Mouse (Mus musculus): ENCODE measurements around the gene Hoxb9. TPM values are rescaled to one million over a fixed set of nuclear protein-coding genes. Genes with fewer than 3 reads are reported as not detected.

Gene Hoxb9
- polyA plus RNA-seq, 1 experiment from 2014 or later: not detected

DNA sequence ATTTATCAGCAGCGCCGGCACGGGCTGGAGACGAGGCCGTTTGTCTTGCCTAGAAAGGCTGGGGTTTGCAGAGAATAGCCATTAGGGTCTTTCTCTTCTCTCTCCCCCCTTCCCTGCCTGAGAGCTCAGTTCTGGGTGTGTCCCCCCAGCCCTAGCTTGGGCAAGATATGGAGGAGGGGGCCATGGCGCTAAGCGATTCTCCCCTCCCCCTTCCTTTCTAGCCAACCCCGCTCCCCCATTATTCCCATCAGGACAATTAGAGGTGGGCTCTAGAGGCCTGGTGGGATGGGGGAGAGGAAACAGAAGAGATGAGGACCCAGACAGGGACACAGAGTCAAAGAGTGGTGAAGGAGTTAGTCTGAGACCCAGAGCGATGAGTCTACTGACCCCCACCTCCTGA lies 16.2 kb downstream of the Hoxb9 start:
- Histone ChIP-seq H3K36me3 (replicated peaks) (no peaks in the 10 kb centered on the region), H3K9ac (no peak overlapping the region), H3K4me3 (replicated peaks) (no peak overlapping the region), H3K9me3 (replicated peaks) (no peaks in the 10 kb centered on the region), H3K4me1 (replicated peaks) (peaks cover 9% of the 10 kb centered on the region; the same call in 1 of the 2 replicates), H3K27me3 (peaks cover 100% of the 10 kb centered on the region), H3K27ac (replicated peaks) (no peak overlapping the region), H3K4me2 (0 out of 2 replicates have a peak overlapping the region, but pooled peaks have one; percentile 43)
- no peak for ATAC-seq (ENCODE audit: insufficient read depth)
- WGBS (ENCODE audit: insufficient replicate concordance): 8% methylated on average over 9 of the region's 9 CpGs

GRCm38 (mm10) chr11:96288455-96289221 lies 17.4 kb downstream of the Hoxb9 start:
- Histone ChIP-seq H3K27me3 (peaks cover 100% of the 10 kb centered on the region), H3K27ac (replicated peaks) (no peak overlapping the region), H3K4me2 (no peak overlapping the region), H3K36me3 (replicated peaks) (no peaks in the 10 kb centered on the region), H3K9ac (no peak overlapping the region), H3K4me3 (replicated peaks) (no peak overlapping the region), H3K9me3 (replicated peaks) (no peaks in the 10 kb centered on the region), H3K4me1 (replicated peaks) (0 out of 2 replicates have a peak, but pooled peaks cover 9% of the 10 kb centered on the region)
- no peak for ATAC-seq (ENCODE audit: insufficient read depth)
- WGBS (ENCODE audit: insufficient replicate concordance): 23% methylated on average over 1 of the region's 1 CpGs

- Histone ChIP-seq H3K9ac (no peak overlapping the region), H3K9me3 (replicated peaks) (no peaks in the 10 kb centered on the region), H3K4me2 (no peak overlapping the region), H3K27me3 (peaks cover 100% of the 10 kb centered on the region), H3K36me3 (replicated peaks) (no peaks in the 10 kb centered on the region), H3K27ac (replicated peaks) (no peak overlapping the region), H3K4me1 (replicated peaks) (0 out of 2 replicates have a peak, but pooled peaks cover 7% of the 10 kb centered on the region), H3K4me3 (replicated peaks) (no peak overlapping the region)
- 14% methylated on average over 21 of the region's 21 CpGs for WGBS (ENCODE audit: insufficient replicate concordance)
- no peak for ATAC-seq (ENCODE audit: insufficient read depth)
These were observed 18.0 kb downstream of the Hoxb9 start for GRCm38 (mm10) chr11:96289293-96289692.

- WGBS (ENCODE audit: insufficient replicate concordance): 28% methylated on average over 6 of the region's 6 CpGs
- peaks cover 100% of the 10 kb centered on the region for H3K27me3 ChIP-seq
- H3K36me3 ChIP-seq (replicated peaks): no peaks in the 10 kb centered on the region
- no peaks in the 10 kb centered on the region for H3K9me3 ChIP-seq (replicated peaks)
- no peak overlapping the region for H3K4me2 ChIP-seq
- H3K9ac ChIP-seq: no peak overlapping the region
- no peak overlapping the region for H3K4me3 ChIP-seq (replicated peaks)
- no peak overlapping the region for H3K27ac ChIP-seq (replicated peaks)
- ATAC-seq (ENCODE audit: insufficient read depth): no peak
- H3K4me1 ChIP-seq (replicated peaks): 0 out of 2 replicates have a peak, but pooled peaks cover 4% of the 10 kb centered on the region
These were observed 18.6 kb downstream of the Hoxb9 start for GRCm38 (mm10) chr11:96289837-96290236.

GRCm38 (mm10) chr11:96290705-96291355 lies 19.6 kb downstream of the Hoxb9 start:
- no peak overlapping the region for H3K9ac ChIP-seq
- no peaks in the 10 kb centered on the region for H3K9me3 ChIP-seq (replicated peaks)
- peaks cover 100% of the 10 kb centered on the region for H3K27me3 ChIP-seq
- no peak overlapping the region for H3K4me3 ChIP-seq (replicated peaks)
- 29% methylated on average over 17 of the region's 17 CpGs for WGBS (ENCODE audit: insufficient replicate concordance)
- H3K4me2 ChIP-seq: no peak overlapping the region
- no peak for ATAC-seq (ENCODE audit: insufficient read depth)
- no peak overlapping the region for H3K27ac ChIP-seq (replicated peaks)
- H3K36me3 ChIP-seq (replicated peaks): no peaks in the 10 kb centered on the region
- H3K4me1 ChIP-seq (replicated peaks): 0 out of 2 replicates have a peak, but pooled peaks cover 4% of the 10 kb centered on the region

GRCm38 (mm10) chr11:96291681-96292564 lies 20.7 kb downstream of the Hoxb9 start, which contains the start of gene Hoxb6:
Hoxb6 (plus strand) TSS chr11:96292476.
- Histone ChIP-seq H3K9me3 (replicated peaks) (no peaks in the 10 kb centered on the region), H3K36me3 (replicated peaks) (no peaks in the 10 kb centered on the region), H3K4me3 (replicated peaks) (no peak within 1 kb of the TSS), H3K27me3 (peaks cover 100% of the 10 kb centered on the region), H3K4me2 (no peak within 1 kb of the TSS), H3K4me1 (replicated peaks) (no peaks in the 10 kb centered on the region), H3K27ac (replicated peaks) (no peak within 1 kb of the TSS), H3K9ac (no peak within 1 kb of the TSS)
- ATAC-seq (ENCODE audit: insufficient read depth): no peak
- 8% methylated on average over 22 of the region's 22 CpGs for WGBS (ENCODE audit: insufficient replicate concordance)

DNA sequence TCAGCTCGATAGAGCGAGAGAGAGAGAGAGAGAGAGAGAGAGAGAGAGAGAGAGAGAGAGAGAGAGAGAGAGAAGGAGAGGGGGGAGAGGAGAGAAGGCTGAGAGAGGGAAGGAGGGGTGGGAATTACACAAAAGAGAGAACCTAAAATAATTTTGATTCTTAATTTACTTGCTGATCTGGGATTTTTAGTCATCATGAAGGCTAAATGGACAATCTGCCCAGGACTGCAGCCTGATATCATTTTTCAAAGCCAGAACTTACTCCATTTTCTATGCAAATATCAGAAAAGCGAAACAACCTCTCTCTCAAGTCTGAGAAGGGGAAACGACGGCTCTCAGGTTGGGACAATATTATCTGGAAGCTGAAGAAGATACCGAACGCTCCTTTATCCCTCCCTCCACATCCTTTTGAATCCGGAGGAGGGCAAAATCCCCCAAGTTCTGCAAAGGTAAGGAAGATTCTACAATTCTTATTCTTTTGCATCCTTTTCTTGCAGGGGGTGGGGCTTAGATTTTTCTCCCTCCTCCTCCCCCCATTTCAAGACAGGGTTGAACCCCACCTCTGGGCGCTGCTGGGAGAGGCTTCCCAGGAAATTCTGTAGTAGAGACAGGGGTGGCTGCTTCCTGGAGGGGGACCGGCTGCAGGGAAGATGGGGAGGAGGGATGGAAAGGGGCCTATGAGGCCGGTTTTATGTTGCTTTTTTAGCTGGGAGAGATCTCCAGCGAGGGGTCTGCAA lies 21.5 kb downstream of the Hoxb9 start:
- H3K27ac ChIP-seq (replicated peaks): no peak overlapping the region
- no peaks in the 10 kb centered on the region for H3K36me3 ChIP-seq (replicated peaks)
- no peaks in the 10 kb centered on the region for H3K9me3 ChIP-seq (replicated peaks)
- H3K4me2 ChIP-seq: no peak overlapping the region
- H3K4me3 ChIP-seq (replicated peaks): no peak overlapping the region
- ATAC-seq (ENCODE audit: insufficient read depth): no peak
- 1% methylated on average over 12 of the region's 12 CpGs for WGBS (ENCODE audit: insufficient replicate concordance)
- H3K4me1 ChIP-seq (replicated peaks): no peaks in the 10 kb centered on the region
- H3K27me3 ChIP-seq: peaks cover 100% of the 10 kb centered on the region
- no peak overlapping the region for H3K9ac ChIP-seq

- Histone ChIP-seq H3K9ac (no peak overlapping the region), H3K27me3 (peaks cover 100% of the 10 kb centered on the region), H3K4me3 (replicated peaks) (no peak overlapping the region), H3K9me3 (replicated peaks) (no peaks in the 10 kb centered on the region), H3K4me1 (replicated peaks) (no peaks in the 10 kb centered on the region), H3K27ac (replicated peaks) (no peak overlapping the region), H3K4me2 (no peak overlapping the region), H3K36me3 (replicated peaks) (no peaks in the 10 kb centered on the region)
- no peak for ATAC-seq (ENCODE audit: insufficient read depth)
- 2% methylated on average over 22 of the region's 22 CpGs for WGBS (ENCODE audit: insufficient replicate concordance)
These were observed 22.2 kb downstream of the Hoxb9 start for GRCm38 (mm10) chr11:96293302-96293921.

GRCm38 (mm10) chr11:96294245-96295091 lies 23.2 kb downstream of the Hoxb9 start:
- H3K9ac ChIP-seq: no peak overlapping the region
- H3K4me2 ChIP-seq: no peak overlapping the region
- no peaks in the 10 kb centered on the region for H3K36me3 ChIP-seq (replicated peaks)
- H3K27me3 ChIP-seq: peaks cover 100% of the 10 kb centered on the region
- no peaks in the 10 kb centered on the region for H3K4me1 ChIP-seq (replicated peaks)
- H3K9me3 ChIP-seq (replicated peaks): no peaks in the 10 kb centered on the region
- under 1% methylated on average over 32 of the region's 32 CpGs for WGBS (ENCODE audit: insufficient replicate concordance)
- no peak overlapping the region for H3K27ac ChIP-seq (replicated peaks)
- no peak for ATAC-seq (ENCODE audit: insufficient read depth)
- H3K4me3 ChIP-seq (replicated peaks): no peak overlapping the region
